Mouse (Mus musculus) kidney, adult 18-20 months (tissue): ENCODE measurements around the gene Ttl.

Experiments
- DNase-seq: peaks from one replicate; pipeline ENCODE4 v3.0.0; 2021

Gene Ttl

GRCm38 (mm10) chr2:129065437-129066282 lies at the start of gene Ttl:
Ttl (plus strand) TSS chr2:129065942.
- DNase-seq, result peak; percentile 87

- DNase-seq, result no peak
These were observed 45.6 kb upstream of the Ttl start for GRCm38 (mm10) chr2:129020106-129020505.

GRCm38 (mm10) chr2:129024820-129025219 lies 40.9 kb upstream of the Ttl start:
- no peak for DNase-seq

GRCm38 (mm10) chr2:129035381-129035780 lies 30.4 kb upstream of the Ttl start:
- DNase-seq, result no peak

- DNase-seq, result no peak
These were observed 27.3 kb upstream of the Ttl start for GRCm38 (mm10) chr2:129038426-129038936.

GRCm38 (mm10) chr2:129038937-129039631 lies 26.7 kb upstream of the Ttl start:
- no peak for DNase-seq

- peak; percentile 9 for DNase-seq
These were observed 25.2 kb upstream of the Ttl start for GRCm38 (mm10) chr2:129040567-129040966.

GRCm38 (mm10) chr2:129046172-129046845 lies 19.4 kb upstream of the Ttl start:
- no peak for DNase-seq

GRCm38 (mm10) chr2:129046846-129047196 lies 18.9 kb upstream of the Ttl start:
- no peak for DNase-seq

GRCm38 (mm10) chr2:129047811-129048210 lies 17.9 kb upstream of the Ttl start, which contains the start of gene Vinac1:
Vinac1 (minus strand) TSS chr2:129048172.
- no peak for DNase-seq

GRCm38 (mm10) chr2:129052451-129052983 lies 13.2 kb upstream of the Ttl start:
- DNase-seq, result no peak

GRCm38 (mm10) chr2:129055741-129056140 lies 10.0 kb upstream of the Ttl start:
- DNase-seq, result no peak

GRCm38 (mm10) chr2:129056597-129056996 lies 9.1 kb upstream of the Ttl start:
- peak; percentile 29 for DNase-seq

- DNase-seq, result no peak
These were observed 8.5 kb upstream of the Ttl start for GRCm38 (mm10) chr2:129057256-129057655.

- no peak for DNase-seq
These were observed 7.8 kb upstream of the Ttl start for GRCm38 (mm10) chr2:129057920-129058361.

- no peak for DNase-seq
These were observed 4.2 kb upstream of the Ttl start for GRCm38 (mm10) chr2:129061456-129062059.

GRCm38 (mm10) chr2:129066326-129066725 lies 584 bp downstream of the Ttl start:
- peak; percentile 48 for DNase-seq

- no peak for DNase-seq
These were observed 4.6 kb downstream of the Ttl start for GRCm38 (mm10) chr2:129070296-129070695.

GRCm38 (mm10) chr2:129078313-129078712 lies 12.6 kb downstream of the Ttl start:
- peak; percentile 28 for DNase-seq

- DNase-seq, result no peak
These were observed 13.5 kb downstream of the Ttl start for GRCm38 (mm10) chr2:129079194-129079593.

- DNase-seq, result no peak
These were observed 15.4 kb downstream of the Ttl start for GRCm38 (mm10) chr2:129081097-129081496.

- DNase-seq, result no peak
These were observed 17.8 kb downstream of the Ttl start for GRCm38 (mm10) chr2:129083514-129083913.

- peak; percentile 41 for DNase-seq
These were observed 19.2 kb downstream of the Ttl start for GRCm38 (mm10) chr2:129084959-129085358.
